Mouse (Mus musculus) lung, adult 2 months (tissue): ENCODE results near the gene Ftl1.

Experiments used
- CTCF ChIP-seq: fragments of 200-500 bp; IDR thresholded peaks from 2 replicates; pipeline ENCODE4 v1.5.1; 2011; ENCODE audit warnings: mild to moderate bottlenecking, low read length, control low read depth; ENCODE audit not compliant: insufficient read depth
- POLR2A ChIP-seq: fragments of 200-500 bp; IDR thresholded peaks from 2 replicates; pipeline ENCODE4 v1.6.1; 2011; ENCODE audit warnings: low read depth, mild to moderate bottlenecking, control low read depth, low read length, borderline replicate concordance; ENCODE audit errors: extremely low read depth

DNA sequence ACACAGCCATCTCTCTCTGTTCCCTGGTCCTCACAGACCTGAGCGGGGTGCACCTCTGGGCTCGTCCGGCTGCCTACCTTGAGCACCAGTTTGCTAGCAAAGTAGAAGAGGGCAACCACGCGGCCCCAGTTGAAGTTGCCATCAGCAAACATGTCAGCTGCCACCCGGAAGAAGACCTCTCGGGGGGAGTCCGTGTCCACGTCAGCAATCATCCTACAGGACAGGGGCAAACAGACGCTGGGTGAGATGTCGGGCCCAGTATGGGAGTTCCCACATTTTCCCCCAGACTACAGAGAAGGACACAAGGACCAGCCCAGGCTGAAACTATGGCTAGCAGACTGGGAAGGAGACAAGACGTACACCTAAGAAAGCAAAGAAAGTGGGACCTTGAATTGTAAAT, 5.4 kb upstream of the Ftl1 start:
- no peak for TF ChIP-seq POLR2A
- no peak for TF ChIP-seq CTCF
